Mouse (Mus musculus) adrenal gland, adult 18-20 months (tissue): ENCODE results near the gene Nans. TPM values are rescaled to one million over a fixed set of nuclear protein-coding genes. Genes with fewer than 3 reads are reported as not detected.

Experiments used
- DNase-seq, 2 experiments: peaks; one replicate each; pipeline ENCODE4 v3.0.0; 2021 to 2022; ENCODE audit warnings: low spot score in 2 of 2
- total RNA-seq, 2 experiments: library from RNA; stranded (reverse); gene quantifications; 1 replicate in 1 of 2; 2 replicates in 1 of 2; pipeline ENCODE4 v1.2.3; 2021

Gene Nans
- total RNA-seq, 2 experiments from 2014 or later = 29.9 to 35.4 TPM

GRCm38 (mm10) chr4:46529722-46530121 is 40.7 kb downstream of the Nans start:
- DNase-seq = no peak

- DNase-seq = no peak
Observed at GRCm38 (mm10) chr4:46532511-46532910, 43.5 kb downstream of the Nans start.

GRCm38 (mm10) chr4:46532926-46533325 is 43.9 kb downstream of the Nans start:
- DNase-seq = no peak

DNA sequence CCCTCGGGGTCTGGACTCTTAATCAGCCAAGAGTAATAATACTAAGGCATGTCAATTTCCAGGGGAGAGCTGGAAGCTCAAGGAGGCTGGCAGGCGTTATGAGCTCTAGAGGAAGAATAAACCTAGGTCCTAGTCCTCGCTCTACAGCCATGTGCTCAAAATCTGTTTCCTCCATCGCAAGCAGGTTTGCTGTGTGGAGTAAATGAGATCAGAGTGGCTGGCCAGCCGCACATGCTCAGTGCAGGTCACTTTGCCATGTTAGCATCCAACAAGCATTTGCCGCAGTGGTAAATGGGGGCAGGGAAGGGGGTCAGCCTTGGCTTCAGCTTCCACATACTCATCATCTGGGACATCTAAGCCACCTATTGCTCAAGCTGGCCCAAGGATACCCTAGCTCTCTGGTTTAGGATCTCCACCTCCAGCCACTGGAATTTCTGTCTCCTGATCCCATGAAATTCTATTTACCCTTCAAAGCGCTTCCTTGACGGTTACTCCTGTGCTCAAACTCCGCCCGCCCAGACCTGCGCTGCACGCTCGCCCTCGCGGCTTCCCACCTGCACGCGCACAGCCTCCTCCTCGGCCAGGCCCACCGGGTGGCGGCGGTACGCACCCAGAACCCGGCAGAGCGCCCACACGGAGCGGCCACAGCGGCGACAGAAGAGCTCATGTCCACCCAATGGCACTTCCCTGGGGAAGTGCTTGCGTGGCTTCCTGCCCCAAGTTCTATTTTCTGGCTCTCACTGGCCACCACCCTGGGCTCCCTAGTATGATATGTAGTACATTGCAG is 45.1 kb downstream of the Nans start:
- no peak for DNase-seq

DNA sequence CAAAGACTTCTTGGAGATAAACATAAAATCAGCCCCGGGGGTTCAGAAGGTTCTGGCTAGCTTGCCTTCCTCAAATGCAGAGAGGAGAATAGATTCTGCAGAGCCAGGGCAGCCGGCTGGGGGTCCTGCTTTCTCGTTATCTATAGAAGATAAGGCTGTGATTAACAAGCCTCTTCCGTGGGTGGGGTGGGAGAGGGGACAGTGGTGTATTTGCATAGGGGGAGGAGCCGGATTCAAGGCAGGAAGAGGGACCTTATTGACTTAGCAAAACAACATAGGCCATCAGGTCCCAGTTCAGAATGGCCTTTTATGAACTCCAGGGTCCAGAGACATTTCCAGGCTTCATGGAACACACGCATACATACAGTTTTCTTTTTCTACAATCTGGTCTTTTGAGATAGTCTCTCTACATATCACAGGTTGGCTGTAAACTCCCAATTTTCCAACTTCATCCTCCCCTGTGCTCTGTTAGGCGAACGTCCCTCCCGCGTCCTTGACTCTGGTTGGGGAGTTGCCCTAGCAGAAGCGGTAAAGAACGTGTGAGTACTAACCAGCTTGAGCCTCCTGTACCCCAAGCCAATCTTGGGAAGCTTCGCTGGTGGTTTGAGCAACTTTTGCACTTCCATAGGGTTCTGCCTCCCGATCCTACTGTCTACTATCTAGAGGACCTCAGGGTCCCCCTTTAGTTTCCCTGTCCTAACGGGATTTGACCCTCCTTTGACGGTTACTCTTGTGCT is 46.2 kb downstream of the Nans start:
- DNase-seq = no peak

GRCm38 (mm10) chr4:46535840-46536361 is 46.9 kb downstream of the Nans start, which contains the start of gene Trim14:
TSS of gene Trim14 (minus strand) at chr4:46536141.
- DNase-seq = peak; percentile 23 to 48

GRCm38 (mm10) chr4:46539167-46539566 is 50.1 kb downstream of the Nans start:
- DNase-seq = no peak

DNA sequence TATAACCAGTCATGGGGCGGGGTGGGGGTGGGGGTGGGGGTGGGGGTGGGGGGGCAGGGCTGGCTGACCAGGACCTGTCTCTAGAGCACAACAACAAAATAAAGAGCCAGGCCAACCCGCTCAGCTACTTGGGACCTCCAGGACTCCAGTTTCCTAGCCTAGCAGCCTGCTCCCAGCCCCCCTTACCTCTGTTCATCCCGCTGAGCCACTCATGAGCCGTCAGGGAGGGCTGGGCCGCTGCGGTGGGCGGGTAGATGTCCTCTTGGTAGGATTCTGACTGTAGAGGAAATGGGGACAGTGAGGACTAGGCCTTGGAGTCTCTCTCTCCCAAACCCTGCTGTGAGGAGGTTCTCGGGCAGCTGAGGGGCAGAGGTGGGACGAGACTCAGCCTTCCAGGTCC is 52.7 kb downstream of the Nans start:
- no peak for DNase-seq

DNA sequence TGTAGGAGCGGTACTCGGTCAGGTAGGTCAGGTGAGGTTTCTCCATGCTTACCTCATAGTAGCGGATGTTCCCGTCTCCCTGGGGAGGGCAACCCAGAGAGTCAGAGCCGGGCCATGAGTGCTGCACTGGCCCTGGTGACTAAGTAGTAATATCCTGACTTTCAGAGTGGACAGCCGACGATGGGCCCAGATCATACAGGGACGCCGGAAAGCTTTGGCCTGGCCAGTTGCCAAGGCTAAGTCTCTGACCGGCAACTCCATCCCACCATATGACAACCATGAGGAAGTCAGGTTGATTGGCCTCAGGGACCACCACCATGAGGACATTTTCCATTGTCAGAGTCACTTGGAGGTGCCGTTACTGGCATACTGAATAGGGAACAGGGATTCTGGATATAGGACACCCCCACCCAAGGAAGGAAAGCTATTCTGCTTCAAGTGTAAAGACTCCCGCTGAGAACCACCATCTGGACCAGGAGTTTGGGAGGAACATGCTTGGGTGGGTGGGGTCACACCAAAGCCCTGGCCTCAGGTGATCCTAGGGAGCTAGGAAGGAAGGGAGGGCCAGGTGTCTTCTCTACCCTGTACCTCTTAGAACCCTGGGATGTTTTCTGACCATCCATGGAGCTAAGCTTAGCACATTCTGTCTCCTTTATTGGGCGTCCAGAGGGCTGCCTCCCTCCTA is 54.5 kb downstream of the Nans start:
- DNase-seq = no peak

DNA sequence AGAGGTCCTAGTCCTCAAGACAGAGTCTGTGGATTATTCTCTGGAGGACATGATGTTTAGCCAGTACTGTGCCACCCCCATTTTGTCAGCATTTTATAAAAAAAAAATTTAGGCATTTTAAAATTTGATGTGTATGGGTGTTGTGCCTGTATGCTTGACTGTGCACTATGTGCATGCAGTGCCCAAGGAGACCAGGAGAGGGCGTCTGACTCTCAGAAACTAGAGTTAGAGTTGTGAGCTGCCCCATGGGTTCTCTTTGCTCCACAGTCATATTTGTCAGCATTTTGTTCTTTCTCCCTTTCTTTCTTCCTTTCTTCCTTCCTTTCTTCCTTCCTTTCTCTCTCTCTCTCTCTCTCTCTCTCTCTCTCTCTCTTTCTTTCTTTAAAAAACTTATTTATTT is 55.3 kb downstream of the Nans start:
- DNase-seq = no peak

DNA sequence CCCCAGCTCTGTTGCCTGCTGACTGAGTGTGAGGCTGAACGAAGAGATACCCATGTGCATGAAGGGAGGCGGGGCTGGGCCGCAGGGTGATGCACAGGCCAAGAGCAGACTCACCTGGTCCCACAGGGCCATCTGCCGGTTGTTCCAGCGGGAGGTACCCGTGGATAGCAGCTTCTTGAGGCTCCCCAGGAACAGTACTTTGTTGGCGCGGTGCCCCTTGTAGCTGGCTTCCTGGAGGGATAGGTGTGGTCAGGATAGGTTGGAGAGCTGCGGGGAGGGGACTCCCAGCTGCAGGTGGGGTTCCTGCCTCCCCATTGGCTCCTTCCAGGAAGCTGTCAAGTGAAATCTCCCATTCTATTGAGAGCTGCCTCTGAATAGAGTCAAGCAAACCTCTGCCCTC is 56.5 kb downstream of the Nans start:
- DNase-seq = no peak

DNA sequence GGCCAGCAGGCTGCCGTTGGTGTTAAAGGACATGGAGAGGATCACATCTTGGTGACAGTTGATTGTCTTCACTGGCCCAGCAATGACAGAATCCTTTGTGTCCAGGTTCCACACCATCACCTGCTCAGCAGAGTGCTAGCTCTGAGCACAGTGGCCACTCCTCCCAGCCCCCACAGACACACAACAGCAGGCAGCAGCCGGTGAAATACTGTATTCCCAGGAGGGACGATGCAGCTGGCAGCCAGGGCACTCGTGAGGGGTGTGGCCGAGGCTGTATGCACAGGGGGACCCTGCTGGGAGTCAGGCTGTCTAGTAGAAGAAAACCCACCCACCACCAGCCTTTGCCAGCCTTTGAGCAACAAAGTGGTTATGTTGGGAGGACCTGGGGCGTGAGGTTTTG is 57.7 kb downstream of the Nans start:
- no peak for DNase-seq

GRCm38 (mm10) chr4:46549979-46550378 is 60.9 kb downstream of the Nans start:
- no peak for DNase-seq

- no peak for DNase-seq
Observed at GRCm38 (mm10) chr4:46550406-46550805, 61.4 kb downstream of the Nans start.

Other genes starting within 250 kb of the Nans start
- gene Foxe1, start 145.6 kb upstream of the Nans start, total RNA-seq = not detected
- gene Trmo, start 99.8 kb upstream of the Nans start, total RNA-seq = 1 to 10 TPM; 5.5 to 6.6 TPM
- gene Hemgn, start 75.7 kb upstream of the Nans start, total RNA-seq = not detected
- 100 to 1,000 TPM in 1 of 2 experiments, 10 to 100 TPM in 1; 90.3 to 111 TPM for gene Anp32b, start 38.3 kb upstream of the Nans start, total RNA-seq
- gene Trim14, start 46.9 kb downstream of the Nans start, total RNA-seq = 1 to 10 TPM; 4.7 to 5.0 TPM
- 1 to 10 TPM; 2.1 to 2.6 TPM for gene Coro2a, start 113.0 kb downstream of the Nans start, total RNA-seq
- 1 to 10 TPM; 1.4 to 3.3 TPM for gene Tbc1d2, start 161.0 kb downstream of the Nans start, total RNA-seq